In the genomic region with DNA sequence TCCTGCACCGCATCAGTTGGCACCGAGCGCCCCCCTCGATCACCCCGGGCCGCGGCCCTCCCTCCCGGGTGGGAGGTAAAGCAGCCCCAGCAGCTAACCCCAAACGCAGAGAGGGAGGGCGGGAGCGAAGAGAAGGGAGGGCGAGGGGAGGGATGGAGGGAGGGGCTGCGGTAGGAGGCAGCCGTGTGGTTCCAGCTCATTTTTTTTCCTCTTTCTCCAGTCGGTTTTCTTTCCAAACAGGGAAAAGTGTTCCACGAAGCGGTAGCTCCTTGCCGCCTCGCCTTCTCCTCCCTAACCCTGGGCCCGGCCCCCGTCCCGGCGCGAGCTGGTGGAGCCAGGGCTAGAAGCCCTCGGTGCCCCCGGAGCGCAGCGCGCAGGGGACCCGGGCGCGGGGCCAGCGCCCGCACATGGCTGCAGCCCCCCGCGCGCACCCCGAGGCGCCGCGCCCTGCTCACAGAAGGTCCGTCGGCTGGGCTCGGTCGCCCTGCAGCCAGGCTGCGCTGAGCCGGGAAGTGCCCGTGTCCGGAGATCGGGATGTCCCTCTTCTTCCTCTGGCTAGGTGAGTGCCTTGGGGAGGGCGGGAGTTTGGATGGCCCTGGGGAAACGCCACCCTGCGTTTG, we compare ENCODE assay signal across 9 mouse cellular contexts. TPM values are rescaled to one million over a fixed set of nuclear protein-coding genes. Genes with fewer than 3 reads are reported as not detected.
DNase-seq lines count a peak whose midpoint lies in the region; ATAC-seq lines count a peak whose summit lies in the region.
"Had no signal": no experiment of that assay in that cellular context is flagged by ENCODE, and none has a peak within 500 bp of the region (broad histone marks: within the 10 kb centered on the region; RNA-seq: fewer than 3 reads in every experiment).

A gene (plus strand): TSS at position 162 of the 620 bp plus-strand sequence.

- ATAC-seq in granulocyte monocyte progenitor cell, adult 5-6 weeks (replicated peaks; ENCODE audit: poor library complexity, severe bottlenecking) = peak; percentile 43
- no peak for ATAC-seq in inflammation-experienced regulatory T-cells, adult 6 months

- DNase-seq in heart, adult 18-20 months = peak; percentile 33 to 39
- DNase-seq in heart, adult 9 months (ENCODE audit: low spot score in 2 of 2) = no peak
- DNase-seq in ES-CJ7 (ENCODE audit: low read depth, low spot score) = peak; percentile 27
- DNase-seq in cerebellum, postnatal 25 days = peak; percentile 74 to 75
- DNase-seq in layer of hippocampus, postnatal 10 days (ENCODE audit: low spot score in 2 of 2) = peak in 1 of 2 experiments; percentile 53
- peak; percentile 69 for DNase-seq in mesoderm, embryonic 11.5 days (ENCODE audit: low read depth, low spot score)

RNA-seq across cellular contexts. Expression of the gene that starts here (rescaled TPM):
- 1 to 10 TPM; 4.8 to 5.3 TPM for total RNA-seq in heart, adult 18-20 months (2021)
- not detected in 2 replicates for total RNA-seq in granulocyte monocyte progenitor cell, adult 5-6 weeks (2014; fragmentation: Nextera tagmentation)
- 0.13 and 0.52 TPM in 2 replicates for total RNA-seq in granulocyte monocyte progenitor cell, adult 5-6 weeks (2017)
- 10 to 100 TPM; 46.5 to 46.6 TPM for total RNA-seq in layer of hippocampus, postnatal 10 days (2021)
- polyA plus RNA-seq in inflammation-experienced regulatory T-cells, adult 6 months (2017; shearing (Covaris generic)) = not detected
- polyA plus RNA-seq: G1E had no signal

Comparison
In these comparisons a context has a peak if more than half of its experiments do, and no peak if none do; other contexts are left out.
1. RNA of the gene that starts here (total RNA-seq): 46.5 to 46.6 TPM in layer of hippocampus, postnatal 10 days; 4.8 to 5.3 TPM in heart, adult 18-20 months and 0.13 to 0.52 TPM in granulocyte monocyte progenitor cell, adult 5-6 weeks; every median in the first group is over 4 times any median in the second.
2. DNase-seq: peak in heart, adult 18-20 months (2 of 2), ES-CJ7 (single experiment), cerebellum, postnatal 25 days (2 of 2) and mesoderm, embryonic 11.5 days (single experiment); none in heart, adult 9 months (0 of 2).
3. Peak in ATAC-seq in granulocyte monocyte progenitor cell, adult 5-6 weeks; RNA of the gene not detected or under 1 TPM.